Mouse (Mus musculus) liver, adult 2 months (tissue): ENCODE measurements at regions not wholly inside any gene's neighbourhood (a gene's known extent, or its start where the extent isn't known, plus 50 kb on each side); places are given as distances from the start of the nearest gene placed in this dataset.

Experiments used
- DNase-seq: peaks from one replicate; pipeline ENCODE4 v3.0.0-alpha.2; 2011; ENCODE audit warnings: low read depth, low spot score; ENCODE audit errors: extremely low read depth
- H3K27ac ChIP-seq: fragments of 200-500 bp; replicated peaks from 2 replicates; pipeline ENCODE4 v1.5.1; 2012; ENCODE audit warnings: low read depth, mild to moderate bottlenecking, control low read depth, inconsistent platforms, low read length; ENCODE audit not compliant: insufficient read depth
- H3K27me3 ChIP-seq: fragments of 200-500 bp; 2 replicates; pipeline ENCODE4 v1.6.1; 2012; ENCODE audit warnings: mild to moderate bottlenecking, moderate library complexity, low read length, inconsistent platforms; ENCODE audit not compliant: control insufficient read depth, insufficient read depth
- H3K36me3 ChIP-seq: fragments of 200-500 bp; 2 replicates; pipeline ENCODE4 v1.6.1; 2012; ENCODE audit warnings: low read length, inconsistent platforms; ENCODE audit not compliant: control insufficient read depth, insufficient read depth
- H3K4me1 ChIP-seq: fragments of 200-500 bp; 2 replicates; pipeline ENCODE4 v1.6.1; 2011; ENCODE audit warnings: low read length; ENCODE audit not compliant: control insufficient read depth, insufficient read depth
- H3K4me3 ChIP-seq: fragments of 200-500 bp; 2 replicates; pipeline ENCODE4 v1.5.1; 2011; ENCODE audit warnings: low read depth, mild to moderate bottlenecking, control low read depth, low read length, moderate library complexity; ENCODE audit not compliant: insufficient read depth
- H3K79me2 ChIP-seq: fragments of 200-500 bp; 2 replicates; pipeline ENCODE4 v1.6.1; 2012; ENCODE audit warnings: inconsistent platforms, mild to moderate bottlenecking, low read length, moderate library complexity; ENCODE audit not compliant: control insufficient read depth, insufficient read depth
- H3K9ac ChIP-seq: fragments of 200-500 bp; 2 replicates; pipeline ENCODE4 v1.6.1; 2012; ENCODE audit warnings: low read depth, mild to moderate bottlenecking, control low read depth, inconsistent platforms, low read length
- CTCF ChIP-seq: fragments of 200-500 bp; IDR thresholded peaks from 2 replicates; pipeline ENCODE4 v1.5.1; 2011; ENCODE audit warnings: low read depth, low read length, control low read depth
- POLR2A ChIP-seq: fragments of 200-500 bp; IDR thresholded peaks from 2 replicates; pipeline ENCODE4 v1.6.1; 2011; ENCODE audit warnings: low read length, control low read depth; ENCODE audit not compliant: insufficient read depth; ENCODE audit errors: extremely low read depth
- WGBS: fragments of 180-500 bp; shearing (Covaris S2); methylation state at CpG from one replicate; pipeline ENCODE4 v1.1.7; 2018; 5-methylcytosine and 5-hydroxymethylcytosine counted together

DNA sequence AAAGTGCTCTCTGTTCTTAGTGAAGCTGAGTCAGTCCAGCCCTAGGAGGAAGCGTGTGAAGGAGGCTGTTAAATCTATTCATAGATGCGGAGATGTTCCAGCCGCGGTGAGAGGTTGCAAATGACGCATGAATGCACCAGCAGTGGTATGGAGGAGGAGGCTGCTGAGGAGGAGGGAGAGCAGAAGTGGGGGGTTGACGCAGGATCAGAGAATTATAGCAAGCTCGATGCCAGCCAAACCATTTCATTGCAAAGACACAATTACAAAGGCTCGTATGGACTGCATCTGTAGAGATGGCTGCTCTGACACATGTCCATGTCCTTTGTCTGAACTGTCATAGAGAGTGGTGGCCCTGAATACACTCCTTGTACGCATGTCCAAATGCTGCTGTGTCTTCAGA is 232.9 kb downstream of the Plk2 start:
- H3K27me3 ChIP-seq: no peaks in the 10 kb centered on the region
- TF ChIP-seq CTCF (no peak), POLR2A (no peak)
- no peaks in the 10 kb centered on the region for H3K79me2 ChIP-seq
- DNase-seq: no peak
- 0 out of 2 replicates have a peak, but pooled peaks cover 2% of the 10 kb centered on the region for H3K4me1 ChIP-seq
- no peak overlapping the region for H3K27ac ChIP-seq
- no peaks in the 10 kb centered on the region for H3K36me3 ChIP-seq
- WGBS: 91% methylated on average over 9 of the region's 9 CpGs
- H3K4me3 ChIP-seq: no peak overlapping the region
- H3K9ac ChIP-seq: no peak overlapping the region

- Histone ChIP-seq H3K4me1 (0 out of 2 replicates have a peak, but pooled peaks cover 2% of the 10 kb centered on the region), H3K79me2 (no peaks in the 10 kb centered on the region), H3K4me3 (no peak overlapping the region), H3K27me3 (no peaks in the 10 kb centered on the region), H3K36me3 (no peaks in the 10 kb centered on the region), H3K27ac (no peak overlapping the region), H3K9ac (no peak overlapping the region)
- 94% methylated on average over 1 of the region's 1 CpGs for WGBS
- DNase-seq: no peak
- no peak for TF ChIP-seq POLR2A
- TF ChIP-seq CTCF: no peak
These were observed 233.4 kb downstream of the Plk2 start for GRCm38 (mm10) chr13:110628201-110628600.

DNA sequence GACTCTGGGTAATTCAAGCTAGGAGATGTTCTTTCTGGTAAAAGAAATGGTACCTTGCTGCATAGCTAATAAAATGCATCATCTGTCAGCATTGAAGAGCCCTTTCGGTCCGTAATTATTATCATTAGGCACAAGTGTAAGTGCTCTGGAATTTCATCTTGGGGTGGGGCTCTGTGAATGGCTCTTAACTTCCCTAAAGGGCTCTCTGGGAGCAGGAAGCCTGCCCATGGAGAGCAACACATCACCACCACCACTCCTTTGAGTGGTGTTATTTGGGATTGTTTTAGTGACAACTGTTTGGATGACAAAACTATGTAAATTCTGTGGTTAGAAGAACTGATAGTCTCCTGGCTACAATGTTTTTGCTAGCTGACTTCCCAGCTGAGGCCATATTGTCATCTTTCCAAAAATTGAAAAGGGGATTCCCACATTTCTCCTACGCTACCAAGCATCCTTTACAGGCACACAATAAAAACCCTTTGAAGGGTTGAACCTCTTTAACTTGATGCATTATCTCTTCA is 238.5 kb downstream of the Plk2 start:
- TF ChIP-seq CTCF (no peak), POLR2A (no peak)
- Histone ChIP-seq H3K4me1 (no peaks in the 10 kb centered on the region), H3K27ac (no peak overlapping the region), H3K27me3 (no peaks in the 10 kb centered on the region), H3K9ac (no peak overlapping the region), H3K36me3 (no peaks in the 10 kb centered on the region), H3K4me3 (no peak overlapping the region), H3K79me2 (no peaks in the 10 kb centered on the region)
- WGBS: 89% methylated on average over 3 of the region's 3 CpGs
- DNase-seq: no peak

DNA sequence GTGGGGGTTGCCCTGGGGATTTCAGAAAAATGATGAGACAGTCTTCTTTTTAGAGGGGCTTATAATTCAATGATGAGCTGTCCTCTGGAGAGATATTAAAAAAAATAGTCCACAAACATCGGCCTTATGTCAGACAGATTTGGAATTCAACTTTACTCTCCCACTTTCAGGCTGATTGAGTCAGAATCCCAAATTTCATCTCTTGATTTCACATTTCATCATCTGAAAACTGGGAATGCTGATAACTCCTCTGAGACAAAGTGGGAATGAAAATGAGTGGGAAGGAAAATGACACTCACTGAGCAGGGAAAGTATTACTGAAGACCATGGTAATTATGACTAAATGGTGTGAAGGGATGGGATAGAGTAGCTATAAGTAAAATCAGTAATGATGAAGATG is 239.1 kb downstream of the Plk2 start:
- no peaks in the 10 kb centered on the region for H3K27me3 ChIP-seq
- WGBS: 91% methylated on average over 1 of the region's 1 CpGs

DNA sequence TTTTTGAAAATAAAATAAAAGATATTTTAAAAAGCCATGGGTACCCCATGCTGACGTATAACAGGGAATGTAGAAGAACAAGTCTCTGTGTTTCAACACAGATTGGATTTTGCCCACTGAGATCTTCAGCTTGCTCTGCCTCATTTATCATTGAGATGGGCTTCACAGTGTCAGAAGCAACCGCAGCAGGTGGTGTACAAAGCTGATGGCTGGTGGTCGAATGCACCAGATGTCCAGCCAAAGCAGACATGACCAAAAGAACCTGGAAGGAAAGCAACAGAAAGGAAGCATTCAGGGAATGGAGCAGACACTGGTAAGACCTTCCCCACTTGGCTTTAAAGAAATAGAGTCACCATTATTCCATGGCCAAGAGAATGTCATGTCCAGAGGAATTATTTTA is 247.9 kb downstream of the Plk2 start:
- no peak overlapping the region for H3K27ac ChIP-seq
- peaks cover 5% of the 10 kb centered on the region; the same call in 1 of the 2 replicates for H3K4me1 ChIP-seq
- no peaks in the 10 kb centered on the region for H3K79me2 ChIP-seq
- H3K27me3 ChIP-seq: no peaks in the 10 kb centered on the region
- no peak for TF ChIP-seq POLR2A
- TF ChIP-seq CTCF: no peak
- no peak for DNase-seq
- H3K9ac ChIP-seq: no peak overlapping the region
- H3K36me3 ChIP-seq: no peaks in the 10 kb centered on the region
- no peak overlapping the region for H3K4me3 ChIP-seq
- 91% methylated on average over 3 of the region's 3 CpGs for WGBS

More for the DNA sequence above, 239.1 kb downstream of the Plk2 start:
- Histone ChIP-seq H3K27ac (no peak overlapping the region), H3K36me3 (no peaks in the 10 kb centered on the region), H3K4me1 (no peaks in the 10 kb centered on the region), H3K9ac (no peak overlapping the region), H3K79me2 (no peaks in the 10 kb centered on the region), H3K4me3 (no peak overlapping the region)
- DNase-seq: no peak
- no peak for TF ChIP-seq CTCF
- no peak for TF ChIP-seq POLR2A

DNA sequence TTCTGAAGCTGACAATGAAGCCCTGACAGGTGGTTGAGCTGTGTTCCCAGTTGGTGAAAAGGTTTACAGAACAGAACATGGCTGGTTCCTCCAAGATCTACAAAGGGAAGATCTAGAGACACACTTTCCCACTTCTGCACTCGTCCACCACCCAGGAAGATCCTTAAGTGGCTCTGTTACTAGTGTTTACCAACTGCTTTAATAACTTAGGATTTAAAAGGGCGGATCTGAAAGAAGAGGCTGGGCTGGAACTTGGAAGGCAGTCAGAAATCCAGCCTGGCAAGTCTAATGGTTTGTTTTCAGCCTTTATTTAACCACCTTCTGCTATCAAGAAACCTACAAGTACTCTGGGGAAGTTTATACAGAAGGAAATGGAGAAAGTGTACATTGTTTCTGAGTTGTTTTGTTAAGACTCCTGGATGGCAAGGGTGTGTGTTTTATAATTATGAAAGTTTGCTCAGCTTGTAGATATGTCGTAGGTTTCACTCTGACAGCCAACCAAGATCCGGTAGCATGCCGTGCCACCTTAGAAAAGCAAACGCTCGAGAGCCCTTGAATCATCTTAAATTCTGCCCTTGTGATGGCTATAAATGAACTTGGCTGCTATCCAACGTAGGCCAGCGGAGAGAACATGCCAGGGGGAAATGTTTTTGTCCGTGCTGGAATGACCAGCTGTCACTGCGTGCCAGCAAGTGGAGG is 248.5 kb downstream of the Plk2 start:
- Histone ChIP-seq H3K36me3 (no peaks in the 10 kb centered on the region), H3K27ac (0 out of 2 replicates have a peak overlapping the region, but pooled peaks have one; percentile 7)
- DNase-seq: peak; percentile 63

More for the DNA sequence above, 248.5 kb downstream of the Plk2 start:
- Histone ChIP-seq H3K4me3 (peak overlapping the region; percentile 16), H3K4me1 (peaks cover 5% of the 10 kb centered on the region; the same call in 1 of the 2 replicates), H3K27me3 (no peaks in the 10 kb centered on the region), H3K9ac (peak overlapping the region; percentile 9; the same call in 1 of the 2 replicates), H3K79me2 (no peaks in the 10 kb centered on the region)
- WGBS: 19% methylated on average over 11 of the region's 11 CpGs
- no peak for TF ChIP-seq POLR2A
- TF ChIP-seq CTCF: no peak
